15 mouse cellular contexts compared by ENCODE assay signal in the genomic region with DNA sequence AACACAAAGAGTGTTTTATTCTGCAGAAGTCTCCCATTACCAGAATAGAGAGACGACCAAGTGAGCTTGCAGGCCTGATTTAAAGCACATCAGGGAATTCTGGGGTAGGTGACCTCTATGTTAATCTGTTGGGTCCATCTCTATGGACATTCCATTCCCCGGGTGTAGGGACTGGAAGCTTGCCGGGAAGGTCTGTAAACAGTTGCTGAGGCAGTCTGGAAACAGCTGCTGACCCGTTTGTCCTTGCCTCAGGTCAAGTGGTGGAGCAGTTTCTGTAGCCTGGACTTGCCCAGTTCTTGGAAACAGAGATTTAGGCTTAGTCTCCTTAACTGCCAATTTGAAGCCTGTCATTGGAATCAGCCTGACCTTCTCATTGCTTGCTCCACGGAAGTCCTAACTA. TPM values are rescaled to one million over a fixed set of nuclear protein-coding genes. Genes with fewer than 3 reads are reported as not detected.
DNase-seq lines count a peak whose midpoint lies in the region; ATAC-seq and TF ChIP-seq lines count a peak whose summit lies in the region.
"Had no signal": no experiment of that assay in that cellular context is flagged by ENCODE, and none has a peak within 500 bp of the region (broad histone marks: within the 10 kb centered on the region; RNA-seq: fewer than 3 reads in every experiment).

No protein-coding gene starts in this region.

- no peaks in the 10 kb centered on the region for H3K27me3 ChIP-seq in heart, embryonic 10.5 days (ENCODE audit: insufficient read depth, poor library complexity, severe bottlenecking)
- H3K27me3 ChIP-seq in lung, embryonic 14.5 days (ENCODE audit: insufficient read depth, low read length): no peaks in the 10 kb centered on the region
- H3K27me3 ChIP-seq: intestine, embryonic 15.5 days; limb, embryonic 12.5 days; neural tube, embryonic 15.5 days had no signal

- no peak for TF ChIP-seq CTCF in lung, embryonic 14.5 days (IDR thresholded peaks at IDR 0.05; ENCODE audit: low read depth)

- WGBS in heart, embryonic 10.5 days: 15% methylated on average over 5 of the region's 5 CpGs
- 6% methylated on average over 5 of the region's 5 CpGs for WGBS in lung, embryonic 14.5 days

- no peak overlapping the region for H3K4me3 ChIP-seq in heart, embryonic 10.5 days
- H3K4me3 ChIP-seq in lung, embryonic 14.5 days (ENCODE audit: low read depth, low read length): no peak overlapping the region
- H3K4me3 ChIP-seq: intestine, embryonic 15.5 days; limb, embryonic 12.5 days; midbrain, embryonic 12.5 days; neural tube, embryonic 15.5 days had no signal

- ATAC-seq in lung, embryonic 14.5 days (ENCODE audit: insufficient read depth): no peak
- ATAC-seq: intestine, embryonic 15.5 days had no signal

- no peak overlapping the region for H3K9ac ChIP-seq in lung, embryonic 14.5 days
- H3K9ac ChIP-seq: intestine, embryonic 15.5 days; limb, embryonic 12.5 days; midbrain, embryonic 12.5 days; neural tube, embryonic 15.5 days had no signal

- peaks cover 7% of the 10 kb centered on the region; the same call in 1 of the 2 replicates for H3K36me3 ChIP-seq in heart, embryonic 10.5 days
- H3K36me3 ChIP-seq in lung, embryonic 14.5 days (ENCODE audit: insufficient read depth): peaks cover 16% of the 10 kb centered on the region; the same call in 1 of the 2 replicates
- H3K36me3 ChIP-seq: intestine, embryonic 15.5 days had no signal

- DNase-seq in heart, adult 18-20 months: peak; percentile 30 to 47
- no peak for DNase-seq in heart, embryonic 10.5 days (ENCODE audit: low spot score)
- DNase-seq in urinary bladder, postnatal 14 days (ENCODE audit: low spot score): peak; percentile 20
- no peak for DNase-seq in urinary bladder, postnatal 10 days (ENCODE audit: low spot score)
- peak; percentile 8 for DNase-seq in lung, embryonic 14.5 days
- no peak for DNase-seq in thymus, adult 18-20 months
- no peak for DNase-seq in Muller cell, postnatal 12 days (ENCODE audit: inconsistent ontology term)
- no peak for DNase-seq in neural tube, embryonic 10.5 days (ENCODE audit: extremely low spot score, low spot score)

- peaks cover 6% of the 10 kb centered on the region; the same call in 1 of the 2 replicates for H3K4me1 ChIP-seq in heart, embryonic 10.5 days
- no peaks in the 10 kb centered on the region for H3K4me1 ChIP-seq in lung, embryonic 14.5 days (ENCODE audit: insufficient read depth)
- H3K4me1 ChIP-seq: intestine, embryonic 15.5 days had no signal

- H3K4me2 ChIP-seq in lung, embryonic 14.5 days: no peak overlapping the region
- H3K4me2 ChIP-seq: intestine, embryonic 15.5 days; limb, embryonic 12.5 days; neural tube, embryonic 15.5 days had no signal

- H3K9me3 ChIP-seq in heart, embryonic 10.5 days: no peaks in the 10 kb centered on the region
- no peaks in the 10 kb centered on the region for H3K9me3 ChIP-seq in lung, embryonic 14.5 days (ENCODE audit: low read depth, low read length)
- H3K9me3 ChIP-seq: intestine, embryonic 15.5 days; limb, embryonic 12.5 days; midbrain, embryonic 12.5 days; neural tube, embryonic 15.5 days had no signal

- no peak overlapping the region for H3K27ac ChIP-seq in heart, embryonic 10.5 days
- no peak overlapping the region for H3K27ac ChIP-seq in lung, embryonic 14.5 days (ENCODE audit: low read depth)
- H3K27ac ChIP-seq: intestine, embryonic 15.5 days; midbrain, embryonic 12.5 days; neural tube, embryonic 15.5 days had no signal

RNA-seq across cellular contexts. Expression of a gene that starts 8.2 kb away (rescaled TPM):
- not detected for total RNA-seq in heart, adult 18-20 months (2021)
- not detected in 2 replicates for polyA plus RNA-seq in heart, embryonic 10.5 days (2016; fragmentation: Nextera tagmentation; extraction: Ambion mirVana)
- 0.34 TPM in 1 of 2 replicates, not detected in the other for polyA plus RNA-seq in lung, embryonic 14.5 days (2014; fragmentation: Nextera tagmentation; extraction: Ambion mirVana)
- polyA plus RNA-seq: C2C12; embryonic facial prominence, embryonic 14.5 days; gonadal fat pad, adult 2 months; intestine, embryonic 15.5 days; midbrain, embryonic 12.5 days; neural tube, embryonic 15.5 days had no signal

RNA-seq across cellular contexts. Expression of a gene that starts 18.0 kb away (rescaled TPM):
- total RNA-seq in heart, adult 18-20 months (2021): not detected
- polyA plus RNA-seq in heart, embryonic 10.5 days (2016; fragmentation: Nextera tagmentation; extraction: Ambion mirVana): 0.15 TPM in 1 of 2 replicates, not detected in the other
- polyA plus RNA-seq in lung, embryonic 14.5 days (2014; fragmentation: Nextera tagmentation; extraction: Ambion mirVana): 0.07 TPM in 1 of 2 replicates, not detected in the other
- polyA plus RNA-seq: C2C12; gonadal fat pad, adult 2 months; intestine, embryonic 15.5 days; limb, embryonic 12.5 days; midbrain, embryonic 12.5 days; neural tube, embryonic 15.5 days had no signal

RNA-seq across cellular contexts. Expression of a gene that starts 34.4 kb away (rescaled TPM):
- 1 to 10 TPM; 6.0 to 8.2 TPM for total RNA-seq in heart, adult 18-20 months (2021)
- polyA plus RNA-seq in heart, embryonic 10.5 days (2016; fragmentation: Nextera tagmentation; extraction: Ambion mirVana): 5.8 and 9.6 TPM in 2 replicates
- polyA plus RNA-seq in lung, embryonic 14.5 days (2014; fragmentation: Nextera tagmentation; extraction: Ambion mirVana): 7.0 and 8.8 TPM in 2 replicates

RNA-seq across cellular contexts. Expression of a gene that starts 39.8 kb away (rescaled TPM):
- total RNA-seq in heart, adult 18-20 months (2021): not detected
- polyA plus RNA-seq in heart, embryonic 10.5 days (2016; fragmentation: Nextera tagmentation; extraction: Ambion mirVana): not detected in 2 replicates
- not detected in 2 replicates for polyA plus RNA-seq in lung, embryonic 14.5 days (2014; fragmentation: Nextera tagmentation; extraction: Ambion mirVana)
- polyA plus RNA-seq: C2C12; embryonic facial prominence, embryonic 14.5 days; gonadal fat pad, adult 2 months; intestine, embryonic 15.5 days; limb, embryonic 12.5 days; midbrain, embryonic 12.5 days; neural tube, embryonic 15.5 days had no signal

RNA-seq across cellular contexts. Expression of a gene that starts 56.9 kb away (rescaled TPM):
- not detected for total RNA-seq in heart, adult 18-20 months (2021)
- 0.10 and 0.14 TPM in 2 replicates for polyA plus RNA-seq in heart, embryonic 10.5 days (2016; fragmentation: Nextera tagmentation; extraction: Ambion mirVana)
- 0.11 and 0.13 TPM in 2 replicates for polyA plus RNA-seq in lung, embryonic 14.5 days (2014; fragmentation: Nextera tagmentation; extraction: Ambion mirVana)
- polyA plus RNA-seq: gonadal fat pad, adult 2 months; limb, embryonic 12.5 days had no signal

Comparison
In these comparisons a context has a peak if more than half of its experiments do, and no peak if none do; other contexts are left out.
1. DNase-seq: peak in heart, adult 18-20 months (2 of 2), urinary bladder, postnatal 14 days (single experiment) and lung, embryonic 14.5 days (single experiment); none in heart, embryonic 10.5 days (single experiment), urinary bladder, postnatal 10 days (single experiment), thymus, adult 18-20 months (0 of 2), Muller cell, postnatal 12 days (single experiment) and neural tube, embryonic 10.5 days (single experiment).